Mouse (Mus musculus): Measurements from ENCODE around the gene Dnajc1. TPM values are rescaled to one million over a fixed set of nuclear protein-coding genes. Genes with fewer than 3 reads are reported as not detected.

Gene Dnajc1
- total and polyA plus RNA-seq, 3 experiments = 9.3 to 86.1 (median 14.3) TPM

DNA sequence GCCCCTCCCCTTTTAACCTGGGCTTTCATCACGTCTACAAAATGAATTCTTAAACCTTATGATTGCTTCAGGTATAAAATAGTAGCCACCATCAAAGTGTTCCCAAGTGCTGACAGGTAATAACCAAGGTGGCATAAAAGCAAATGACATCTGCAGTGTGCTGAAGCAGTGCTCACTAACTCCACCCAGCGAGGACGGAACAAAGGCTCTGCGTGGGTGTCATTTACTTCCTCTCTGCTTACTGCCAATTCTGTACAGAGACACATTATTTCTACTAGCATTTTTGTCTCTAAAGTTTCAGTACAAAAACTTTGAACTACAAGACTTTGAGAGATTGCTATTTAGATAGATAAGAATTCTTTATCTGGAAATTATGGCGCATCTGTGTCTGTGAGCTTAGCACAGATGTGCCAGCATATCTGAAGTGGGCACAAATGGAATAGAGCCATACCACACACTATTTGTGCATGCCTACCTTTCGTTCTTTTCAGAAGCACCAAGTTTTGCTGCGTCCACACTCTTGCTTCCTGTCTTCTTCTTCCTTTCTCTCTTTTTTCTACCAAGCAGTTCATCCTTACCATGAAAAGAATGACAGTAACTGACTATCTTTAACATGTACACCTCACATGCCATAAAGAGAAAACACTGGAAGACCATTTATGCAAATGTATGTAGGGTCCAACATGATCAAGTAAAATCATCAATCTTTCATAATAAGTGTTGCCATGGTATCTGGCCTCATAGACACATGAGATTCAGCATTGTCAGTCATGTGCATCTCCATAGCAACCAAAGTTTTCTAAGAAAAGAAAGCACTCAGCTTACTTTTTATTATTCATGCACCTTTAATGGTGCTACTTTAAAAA, 85.0 kb downstream of the Dnajc1 start:
- H3K27ac ChIP-seq (ENCODE audit: control insufficient read depth, low read depth, low read length) = peak overlapping the region; percentile 40
- TF ChIP-seq POLR2AphosphoS5 (IDR thresholded peaks at IDR 0.05; ENCODE audit: borderline replicate concordance, low read depth, low read length) = no peak
- peak in 1 of 2 experiments; percentile 46; a peak in 1 of 4 replicates for TF ChIP-seq EP300 (IDR thresholded peaks at IDR 0.05; ENCODE audit: low read depth in 1 of 2, low read length in 2 of 2)
- TF ChIP-seq GATA1 (IDR thresholded peaks at IDR 0.05; ENCODE audit: low read depth, low read length) = peak; percentile 54; the same call in 1 of the 2 replicates
- peak; percentile 66; the same call in 1 of the 2 replicates for TF ChIP-seq ZNF384 (IDR thresholded peaks at IDR 0.05; ENCODE audit: low read depth, low read length)
- peak in 1 of 3 experiments; percentile 25; a peak in 2 of 6 replicates for TF ChIP-seq CTCF (IDR thresholded peaks at IDR 0.05 in 2 of 3, conservative IDR thresholded peaks at IDR 0.05 in 1 of 3; ENCODE audit: control insufficient read depth in 1 of 3, insufficient read depth in 1 of 3, low read depth in 2 of 3, low read length in 3 of 3, poor library complexity in 1 of 3, severe bottlenecking in 1 of 3)
- TF ChIP-seq ETS1 (IDR thresholded peaks at IDR 0.05; ENCODE audit: low read depth, low read length) = no peak
- peak; percentile 78 for DNase-seq (ENCODE audit: low read depth, low spot score)
- H3K4me3 ChIP-seq (ENCODE audit: control insufficient read depth in 1 of 2, insufficient read depth in 1 of 2, low read depth in 2 of 2, low read length in 2 of 2) = peak overlapping the region; percentile 29 to 32
- no peaks in the 10 kb centered on the region for H3K9me3 ChIP-seq (replicated peaks; ENCODE audit: insufficient read depth, low read length)
- peak overlapping the region; percentile 17; the same call in 1 of the 2 replicates for H3K9ac ChIP-seq (ENCODE audit: control insufficient read depth, low read depth, low read length, poor library complexity, severe bottlenecking)
- peaks cover 0 to 2% of the 10 kb centered on the region in 2 experiments; a peak in 1 of 4 replicates for H3K4me1 ChIP-seq (ENCODE audit: control insufficient read depth in 1 of 2, insufficient read depth in 2 of 2, low read length in 2 of 2)
- no peaks in the 10 kb centered on the region for H3K79me2 ChIP-seq (ENCODE audit: control insufficient read depth, insufficient read depth, low read length, poor library complexity)
- H3K36me3 ChIP-seq (ENCODE audit: control insufficient read depth in 1 of 2, insufficient read depth in 2 of 2, low read length in 2 of 2) = peaks cover 0 to 10% of the 10 kb centered on the region in 2 experiments; a peak in 3 of 4 replicates
- H3K27me3 ChIP-seq (ENCODE audit: control insufficient read depth in 1 of 2, insufficient read depth in 2 of 2, low read length in 2 of 2) = no peaks in the 10 kb centered on the region

DNA sequence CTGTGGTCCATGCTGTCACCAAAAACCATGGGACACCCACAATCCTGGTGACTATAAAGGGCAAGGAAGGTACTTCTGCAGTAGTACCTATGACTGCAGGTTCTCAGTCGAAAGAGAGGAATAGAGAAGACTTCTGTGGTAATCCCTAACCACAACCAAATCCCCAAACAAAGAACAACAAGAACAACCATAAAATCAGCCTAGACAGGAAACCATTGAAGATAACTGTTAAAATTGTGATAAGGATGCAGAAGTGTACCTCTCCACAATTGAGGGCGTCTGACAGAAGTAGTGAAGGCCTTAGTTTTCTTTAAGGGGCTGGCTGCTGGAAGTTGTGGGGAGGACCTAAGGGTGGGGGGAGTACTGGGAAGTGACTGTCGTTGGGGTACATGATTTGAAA, 91.7 kb downstream of the Dnajc1 start:
- no peak overlapping the region for H3K27ac ChIP-seq (ENCODE audit: control insufficient read depth, low read depth, low read length)
- peak; percentile 61 for DNase-seq (ENCODE audit: low read depth, low spot score)

More for the DNA sequence above, 91.7 kb downstream of the Dnajc1 start:
- H3K9me3 ChIP-seq (replicated peaks; ENCODE audit: insufficient read depth, low read length) = no peaks in the 10 kb centered on the region
- H3K27me3 ChIP-seq (ENCODE audit: control insufficient read depth in 1 of 2, insufficient read depth in 2 of 2, low read length in 2 of 2) = no peaks in the 10 kb centered on the region
- H3K9ac ChIP-seq (ENCODE audit: control insufficient read depth, low read depth, low read length, poor library complexity, severe bottlenecking) = no peak overlapping the region
- H3K4me3 ChIP-seq (ENCODE audit: control insufficient read depth in 1 of 2, insufficient read depth in 1 of 2, low read depth in 2 of 2, low read length in 2 of 2) = no peak overlapping the region
- TF ChIP-seq EP300 (IDR thresholded peaks at IDR 0.05; ENCODE audit: low read depth in 1 of 2, low read length in 2 of 2) (peak; percentile 58 to 70), ZKSCAN1 (IDR thresholded peaks at IDR 0.05; ENCODE audit: low read depth, low read length) (no peak), NELFE (IDR thresholded peaks at IDR 0.05; ENCODE audit: low read depth, low read length) (no peak), GATA1 (IDR thresholded peaks at IDR 0.05; ENCODE audit: low read depth, low read length) (peak; percentile 85), BHLHE40 (IDR thresholded peaks at IDR 0.05; ENCODE audit: borderline replicate concordance, low read depth, low read length) (0 out of 2 replicates have a peak, but pooled peaks have one; percentile 6), POLR2AphosphoS5 (IDR thresholded peaks at IDR 0.05; ENCODE audit: borderline replicate concordance, low read depth, low read length) (no peak), ZC3H11A (IDR thresholded peaks at IDR 0.05; ENCODE audit: low read depth, low read length) (no peak), RCOR1 (IDR thresholded peaks at IDR 0.05; ENCODE audit: low read depth, low read length) (peak; percentile 96), TCF12 (IDR thresholded peaks at IDR 0.05; ENCODE audit: low read depth, low read length) (peak; percentile 51; the same call in 1 of the 2 replicates), MAZ (IDR thresholded peaks at IDR 0.05; ENCODE audit: low read depth, low read length) (no peak), TAL1 (IDR thresholded peaks at IDR 0.05; ENCODE audit: low read length) (peak; percentile 20; the same call in 1 of the 2 replicates), MAX (IDR thresholded peaks at IDR 0.05; ENCODE audit: low read length) (no peak), MAFK (IDR thresholded peaks at IDR 0.05; ENCODE audit: borderline replicate concordance, low read depth, low read length) (peak; percentile 32; the same call in 1 of the 2 replicates), ETS1 (IDR thresholded peaks at IDR 0.05; ENCODE audit: low read depth, low read length) (peak; percentile 53; the same call in 1 of the 2 replicates)
- H3K79me2 ChIP-seq (ENCODE audit: control insufficient read depth, insufficient read depth, low read length, poor library complexity) = no peaks in the 10 kb centered on the region
- peaks cover 0 to 10% of the 10 kb centered on the region in 2 experiments; a peak in 3 of 4 replicates for H3K36me3 ChIP-seq (ENCODE audit: control insufficient read depth in 1 of 2, insufficient read depth in 2 of 2, low read length in 2 of 2)
- peaks cover 3 to 10% of the 10 kb centered on the region in 2 experiments for H3K4me1 ChIP-seq (ENCODE audit: control insufficient read depth in 1 of 2, insufficient read depth in 2 of 2, low read length in 2 of 2)

All from MEL (cell line).